15 mouse cellular contexts compared by ENCODE assay signal in the genomic region with DNA sequence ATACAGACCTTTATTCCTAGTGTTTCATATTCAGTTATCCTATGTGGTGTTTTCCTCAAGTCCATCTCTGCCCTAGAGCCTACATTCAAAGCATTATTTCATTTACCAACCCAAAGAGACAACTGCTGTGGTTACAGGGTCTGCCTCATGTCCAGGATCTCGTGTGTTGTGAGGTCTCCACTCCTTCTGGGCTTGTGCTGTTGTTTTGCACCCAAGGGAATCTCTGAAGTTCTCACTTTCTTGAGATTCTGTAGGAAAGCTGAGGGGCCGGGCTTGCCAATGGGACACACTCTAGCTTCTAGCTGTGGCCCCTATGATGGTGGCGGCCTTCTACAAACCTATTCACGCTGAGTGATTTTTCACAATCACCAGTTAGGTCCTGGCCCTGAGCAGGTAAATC.
"Had no signal": no experiment of that assay in that cellular context is flagged by ENCODE, and none has a peak within 500 bp of the region (broad histone marks: within the 10 kb centered on the region; RNA-seq: fewer than 3 reads in every experiment).

No protein-coding gene starts in this region.

- H3K27ac ChIP-seq: kidney, embryonic 15.5 days; left cerebral cortex, adult 2 months; liver, embryonic 13.5 days; neural tube, embryonic 12.5 days had no signal

- H3K9ac ChIP-seq: kidney, embryonic 15.5 days; liver, embryonic 13.5 days; neural tube, embryonic 12.5 days had no signal

- H3K9me3 ChIP-seq: kidney, embryonic 15.5 days; liver, embryonic 13.5 days; neural tube, embryonic 12.5 days had no signal

- DNase-seq: kidney, postnatal 10 days; kidney, postnatal 36 days; layer of hippocampus, postnatal 36 days; liver, embryonic 13.5 days; lung, adult 2 months; lung, postnatal 14 days; lung, postnatal 4 days; retina, postnatal 1 day; thymus, adult 18-20 months; thymus, postnatal 14 days; thymus, postnatal 4 days had no signal

- H3K4me3 ChIP-seq: kidney, embryonic 15.5 days; left cerebral cortex, adult 2 months; liver, embryonic 13.5 days; neural tube, embryonic 12.5 days had no signal

- H3K4me2 ChIP-seq: kidney, embryonic 15.5 days; liver, embryonic 13.5 days; midbrain, embryonic 11.5 days had no signal

- H3K36me3 ChIP-seq: kidney, embryonic 15.5 days; liver, embryonic 13.5 days; neural tube, embryonic 12.5 days had no signal

- H3K27me3 ChIP-seq: kidney, embryonic 15.5 days; neural tube, embryonic 12.5 days had no signal
